ENCODE assay signal across 19 mouse cellular contexts in genomic region chr6:52858911-52859431, GRCm38 (mm10).
DNase-seq lines count a peak whose midpoint lies in the region; ATAC-seq and TF ChIP-seq lines count a peak whose summit lies in the region.
"Had no signal": no experiment of that assay in that cellular context is flagged by ENCODE, and none has a peak within 500 bp of the region (broad histone marks: within the 10 kb centered on the region; RNA-seq: fewer than 3 reads in every experiment).

No protein-coding gene starts in this region.

- no peak overlapping the region for H3K4me2 ChIP-seq in neural tube, embryonic 12.5 days (replicated peaks)
- no peak overlapping the region for H3K4me2 ChIP-seq in forebrain, embryonic 16.5 days (ENCODE audit: low read length)
- H3K4me2 ChIP-seq in hindbrain, postnatal 0 days (ENCODE audit: low read depth, low read length) = no peak overlapping the region
- H3K4me2 ChIP-seq in lung, postnatal 0 days (replicated peaks; ENCODE audit: low read depth, low read length) = no peak overlapping the region
- H3K4me2 ChIP-seq: heart, embryonic 12.5 days; limb, embryonic 15.5 days had no signal

- TF ChIP-seq CTCF in hindbrain, postnatal 0 days (IDR thresholded peaks at IDR 0.05; ENCODE audit: low read depth) = no peak
- TF ChIP-seq CTCF in lung, postnatal 0 days (IDR thresholded peaks at IDR 0.05) = no peak

- H3K27me3 ChIP-seq in neural tube, embryonic 12.5 days (replicated peaks) = no peaks in the 10 kb centered on the region
- H3K27me3 ChIP-seq in forebrain, embryonic 16.5 days (replicated peaks; ENCODE audit: control insufficient read depth, insufficient read depth, low read length) = peaks cover 38% of the 10 kb centered on the region
- no peaks in the 10 kb centered on the region for H3K27me3 ChIP-seq in hindbrain, postnatal 0 days (ENCODE audit: insufficient read depth, low read length)
- no peaks in the 10 kb centered on the region for H3K27me3 ChIP-seq in lung, postnatal 0 days (replicated peaks; ENCODE audit: insufficient read depth, low read length)
- H3K27me3 ChIP-seq: heart, embryonic 12.5 days had no signal

- no peak overlapping the region for H3K27ac ChIP-seq in neural tube, embryonic 12.5 days
- no peak overlapping the region for H3K27ac ChIP-seq in forebrain, embryonic 16.5 days (ENCODE audit: low read length)
- H3K27ac ChIP-seq in hindbrain, postnatal 0 days = no peak overlapping the region
- no peak overlapping the region for H3K27ac ChIP-seq in lung, postnatal 0 days (ENCODE audit: low read length)
- H3K27ac ChIP-seq: limb, embryonic 15.5 days had no signal

- no peak overlapping the region for H3K9ac ChIP-seq in neural tube, embryonic 12.5 days
- H3K9ac ChIP-seq in forebrain, embryonic 16.5 days (replicated peaks; ENCODE audit: low read depth, low read length) = no peak overlapping the region
- no peak overlapping the region for H3K9ac ChIP-seq in hindbrain, postnatal 0 days (replicated peaks; ENCODE audit: low read length)
- H3K9ac ChIP-seq in lung, postnatal 0 days (replicated peaks; ENCODE audit: low read depth) = no peak overlapping the region
- H3K9ac ChIP-seq: heart, embryonic 12.5 days; limb, embryonic 15.5 days had no signal

- 43% methylated on average over 3 of the region's 3 CpGs for WGBS in neural tube, embryonic 12.5 days
- WGBS in forebrain, embryonic 16.5 days = 15% methylated on average over 3 of the region's 3 CpGs
- 27% methylated on average over 3 of the region's 3 CpGs for WGBS in hindbrain, postnatal 0 days
- WGBS in lung, postnatal 0 days = 81% methylated on average over 3 of the region's 3 CpGs

- H3K36me3 ChIP-seq in neural tube, embryonic 12.5 days = no peaks in the 10 kb centered on the region
- H3K36me3 ChIP-seq in forebrain, embryonic 16.5 days (ENCODE audit: control insufficient read depth, insufficient read depth) = no peaks in the 10 kb centered on the region
- no peaks in the 10 kb centered on the region for H3K36me3 ChIP-seq in hindbrain, postnatal 0 days (ENCODE audit: insufficient read depth, low read length)
- no peaks in the 10 kb centered on the region for H3K36me3 ChIP-seq in lung, postnatal 0 days (ENCODE audit: insufficient read depth, low read length)
- H3K36me3 ChIP-seq: heart, embryonic 12.5 days; limb, embryonic 15.5 days had no signal

- no peak for DNase-seq in neural tube, embryonic 10.5 days (ENCODE audit: extremely low spot score, low spot score)
- peak; percentile 37 for DNase-seq in hindbrain, postnatal 0 days (ENCODE audit: low spot score)
- no peak for DNase-seq in kidney, adult 18-20 months
- DNase-seq in urinary bladder, postnatal 25 days (ENCODE audit: low spot score) = no peak
- no peak for DNase-seq in lung, postnatal 0 days (ENCODE audit: low spot score)
- DNase-seq: cerebellum, adult 9-11 months; heart, postnatal 14 days; kidney, adult 9 months; kidney, postnatal 36 days; lung, postnatal 10 days; spleen, adult 18-20 months; thymus, adult 18-20 months; thymus, postnatal 4 days had no signal

- no peak for TF ChIP-seq EP300 in lung, postnatal 0 days (IDR thresholded peaks at IDR 0.05)

- H3K4me3 ChIP-seq in neural tube, embryonic 12.5 days = no peak overlapping the region
- H3K4me3 ChIP-seq in forebrain, embryonic 16.5 days (replicated peaks; ENCODE audit: low read length) = no peak overlapping the region
- H3K4me3 ChIP-seq in hindbrain, postnatal 0 days (ENCODE audit: low read length) = no peak overlapping the region
- H3K4me3 ChIP-seq in lung, postnatal 0 days (ENCODE audit: low read depth, low read length) = no peak overlapping the region
- H3K4me3 ChIP-seq: heart, embryonic 12.5 days; limb, embryonic 15.5 days; megakaryocyte, embryonic 14.5 days; myocyte had no signal

- peaks cover 51% of the 10 kb centered on the region for H3K4me1 ChIP-seq in neural tube, embryonic 12.5 days
- peaks cover 25% of the 10 kb centered on the region for H3K4me1 ChIP-seq in forebrain, embryonic 16.5 days (replicated peaks; ENCODE audit: control insufficient read depth, insufficient read depth, low read length)
- H3K4me1 ChIP-seq in hindbrain, postnatal 0 days (ENCODE audit: insufficient read depth, low read length) = peaks cover 38% of the 10 kb centered on the region
- H3K4me1 ChIP-seq in lung, postnatal 0 days (ENCODE audit: insufficient read depth, low read depth, low read length) = no peaks in the 10 kb centered on the region

- ATAC-seq in neural tube, embryonic 12.5 days (ENCODE audit: low FRiP score, low read depth) = peak; percentile 76
- peak; percentile 51; the same call in 1 of the 2 replicates for ATAC-seq in forebrain, embryonic 16.5 days
- ATAC-seq in hindbrain, postnatal 0 days = no peak
- ATAC-seq in lung, postnatal 0 days = no peak

- no peaks in the 10 kb centered on the region for H3K9me3 ChIP-seq in neural tube, embryonic 12.5 days
- no peaks in the 10 kb centered on the region for H3K9me3 ChIP-seq in forebrain, embryonic 16.5 days (ENCODE audit: control insufficient read depth, low read length)
- no peaks in the 10 kb centered on the region for H3K9me3 ChIP-seq in hindbrain, postnatal 0 days (ENCODE audit: low read length)
- H3K9me3 ChIP-seq in lung, postnatal 0 days (ENCODE audit: low read length) = no peaks in the 10 kb centered on the region
- H3K9me3 ChIP-seq: heart, embryonic 12.5 days; limb, embryonic 15.5 days; megakaryocyte, embryonic 14.5 days had no signal

Comparison
In these comparisons a context has a peak if more than half of its experiments do, and no peak if none do; other contexts are left out.
1. ATAC-seq: peak in neural tube, embryonic 12.5 days (single experiment) and forebrain, embryonic 16.5 days (single experiment); none in hindbrain, postnatal 0 days (single experiment) and lung, postnatal 0 days (single experiment).